Mouse (Mus musculus): ENCODE measurements around the gene Olfr159.

GRCm38 (mm10) chr4:43726995-43727394 is 43.8 kb downstream of the Olfr159 start, which contains the start of gene Hrct1:
- TF ChIP-seq CTCF (IDR thresholded peaks at IDR 0.05; ENCODE audit: low read depth) (no peak), EP300 (IDR thresholded peaks at IDR 0.05; ENCODE audit: low read depth) (no peak; the same call in 1 of the 2 replicates)
